Mouse (Mus musculus): ENCODE results near the gene Hypm. TPM values are rescaled to one million over a fixed set of nuclear protein-coding genes. Genes with fewer than 3 reads are reported as not detected.

The Hypm gene
- polyA plus RNA-seq (2012; rRNA removed): 213 and 299 TPM in 2 replicates

DNA sequence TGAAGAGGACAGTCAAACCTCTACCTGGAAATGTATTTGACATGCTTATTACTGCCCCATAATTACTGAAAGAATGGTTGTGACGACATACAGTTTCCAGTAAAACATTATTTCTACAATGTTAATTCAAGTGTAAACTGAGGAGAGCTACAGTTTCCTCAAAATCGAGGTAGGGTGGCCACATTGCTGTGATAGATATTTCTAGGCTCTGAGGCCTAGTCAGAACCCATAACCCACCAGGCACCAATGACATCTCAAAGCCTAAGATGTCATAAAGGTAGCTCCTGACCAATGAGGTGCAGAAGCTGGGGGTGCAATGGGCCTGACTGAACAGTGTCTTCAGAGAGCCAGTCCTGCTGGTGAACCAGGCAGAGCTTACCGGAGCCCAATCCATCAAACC lies at the start of gene Hypm:
Hypm (plus strand) TSS at position 301 of the 400 bp plus-strand sequence.
- Histone ChIP-seq H3K27ac (ENCODE audit: control insufficient read depth, insufficient read depth, low read depth, low read length) (peak within 1 kb of the TSS; percentile 68), H3K27me3 (ENCODE audit: control insufficient read depth, insufficient read depth, low read length) (no peaks in the 10 kb centered on the region), H3K36me3 (ENCODE audit: control insufficient read depth, insufficient read depth, low read length) (no peaks in the 10 kb centered on the region), H3K4me3 (ENCODE audit: control insufficient read depth, low read depth, low read length) (peak within 1 kb of the TSS; percentile 68), H3K4me1 (ENCODE audit: control insufficient read depth, insufficient read depth, low read length) (no peaks in the 10 kb centered on the region)
- TF ChIP-seq POLR2A (IDR thresholded peaks at IDR 0.05; ENCODE audit: control insufficient read depth, low read depth, low read length) (no peak; the same call in 1 of the 2 replicates), CTCF (IDR thresholded peaks at IDR 0.05; ENCODE audit: control insufficient read depth, insufficient read depth, insufficient replicate concordance, low read depth, low read length) (no peak)

DNA sequence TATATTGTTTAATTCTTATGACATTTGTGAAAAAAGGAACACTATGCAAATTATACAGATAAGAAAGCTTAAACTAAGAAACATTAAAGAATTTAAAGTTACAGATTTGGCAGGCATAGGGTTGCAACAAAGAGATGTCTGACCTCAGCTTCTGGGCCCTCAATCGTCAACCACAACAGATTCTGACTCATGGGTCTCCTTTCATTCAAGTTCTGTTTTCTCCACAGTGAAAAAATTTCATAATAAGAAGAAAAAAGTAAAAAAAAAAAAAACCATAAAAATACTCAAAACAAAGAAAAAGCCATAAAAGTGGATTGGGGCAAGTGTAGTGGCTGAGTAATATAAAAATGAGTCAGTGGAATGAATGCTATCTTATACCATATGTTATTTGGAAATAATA lies 36.6 kb upstream of the Hypm start:
- H3K4me1 ChIP-seq (ENCODE audit: control insufficient read depth, insufficient read depth, low read length): no peaks in the 10 kb centered on the region
- H3K36me3 ChIP-seq (ENCODE audit: control insufficient read depth, insufficient read depth, low read length): no peaks in the 10 kb centered on the region
- TF ChIP-seq POLR2A (IDR thresholded peaks at IDR 0.05; ENCODE audit: control insufficient read depth, low read depth, low read length): no peak
- TF ChIP-seq CTCF (IDR thresholded peaks at IDR 0.05; ENCODE audit: control insufficient read depth, insufficient read depth, insufficient replicate concordance, low read depth, low read length): no peak
- H3K27me3 ChIP-seq (ENCODE audit: control insufficient read depth, insufficient read depth, low read length): no peaks in the 10 kb centered on the region
- no peak overlapping the region for H3K4me3 ChIP-seq (ENCODE audit: control insufficient read depth, low read depth, low read length)
- no peak overlapping the region for H3K27ac ChIP-seq (ENCODE audit: control insufficient read depth, insufficient read depth, low read depth, low read length)

DNA sequence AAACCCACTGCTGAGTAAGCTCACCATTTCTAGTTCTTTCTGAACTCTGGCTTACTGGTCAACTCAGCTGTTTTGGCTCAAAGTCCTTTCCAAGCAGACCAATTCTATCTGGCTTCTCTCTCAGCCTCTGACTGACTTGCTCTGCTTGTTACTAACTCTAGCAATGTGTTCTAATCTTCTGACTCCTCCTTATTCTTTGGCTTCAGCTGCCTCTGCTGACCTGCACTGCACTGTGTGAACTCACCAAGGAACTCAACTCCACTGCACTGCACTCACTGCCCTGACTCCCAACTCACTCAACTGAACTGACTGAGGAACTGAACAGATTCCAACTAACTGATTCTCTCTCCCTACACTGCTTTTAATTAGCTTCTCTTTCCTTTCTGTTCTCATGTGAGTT lies 34.3 kb upstream of the Hypm start:
- Histone ChIP-seq H3K27ac (ENCODE audit: control insufficient read depth, insufficient read depth, low read depth, low read length) (no peak overlapping the region), H3K27me3 (ENCODE audit: control insufficient read depth, insufficient read depth, low read length) (no peaks in the 10 kb centered on the region), H3K4me1 (ENCODE audit: control insufficient read depth, insufficient read depth, low read length) (no peaks in the 10 kb centered on the region), H3K4me3 (ENCODE audit: control insufficient read depth, low read depth, low read length) (no peak overlapping the region), H3K36me3 (ENCODE audit: control insufficient read depth, insufficient read depth, low read length) (no peaks in the 10 kb centered on the region)
- TF ChIP-seq POLR2A (IDR thresholded peaks at IDR 0.05; ENCODE audit: control insufficient read depth, low read depth, low read length): no peak
- TF ChIP-seq CTCF (IDR thresholded peaks at IDR 0.05; ENCODE audit: control insufficient read depth, insufficient read depth, insufficient replicate concordance, low read depth, low read length): no peak

DNA sequence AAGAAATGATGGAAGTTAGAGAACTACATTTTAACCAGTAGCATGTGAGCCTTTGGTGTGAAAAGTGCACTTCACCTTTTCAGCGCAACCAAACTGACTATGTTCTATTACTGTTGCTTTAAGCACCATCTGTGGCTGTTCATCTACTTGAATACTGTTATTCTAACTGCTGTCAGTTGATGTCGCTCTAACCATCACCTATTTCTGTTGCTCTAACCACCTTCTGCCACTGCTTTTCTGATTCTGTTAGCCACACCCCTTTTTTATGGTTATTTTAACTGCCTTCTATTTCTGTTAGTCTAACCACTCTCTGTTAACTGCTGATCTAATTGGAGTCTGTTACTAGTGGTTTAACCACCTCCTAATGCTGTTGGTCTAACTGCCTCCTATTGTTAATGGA lies 11.9 kb upstream of the Hypm start:
- Histone ChIP-seq H3K4me1 (ENCODE audit: control insufficient read depth, insufficient read depth, low read length) (no peaks in the 10 kb centered on the region), H3K27me3 (ENCODE audit: control insufficient read depth, insufficient read depth, low read length) (no peaks in the 10 kb centered on the region), H3K27ac (ENCODE audit: control insufficient read depth, insufficient read depth, low read depth, low read length) (peak overlapping the region; percentile 87), H3K36me3 (ENCODE audit: control insufficient read depth, insufficient read depth, low read length) (no peaks in the 10 kb centered on the region), H3K4me3 (ENCODE audit: control insufficient read depth, low read depth, low read length) (no peak overlapping the region)
- TF ChIP-seq POLR2A (IDR thresholded peaks at IDR 0.05; ENCODE audit: control insufficient read depth, low read depth, low read length): no peak
- no peak for TF ChIP-seq CTCF (IDR thresholded peaks at IDR 0.05; ENCODE audit: control insufficient read depth, insufficient read depth, insufficient replicate concordance, low read depth, low read length)

DNA sequence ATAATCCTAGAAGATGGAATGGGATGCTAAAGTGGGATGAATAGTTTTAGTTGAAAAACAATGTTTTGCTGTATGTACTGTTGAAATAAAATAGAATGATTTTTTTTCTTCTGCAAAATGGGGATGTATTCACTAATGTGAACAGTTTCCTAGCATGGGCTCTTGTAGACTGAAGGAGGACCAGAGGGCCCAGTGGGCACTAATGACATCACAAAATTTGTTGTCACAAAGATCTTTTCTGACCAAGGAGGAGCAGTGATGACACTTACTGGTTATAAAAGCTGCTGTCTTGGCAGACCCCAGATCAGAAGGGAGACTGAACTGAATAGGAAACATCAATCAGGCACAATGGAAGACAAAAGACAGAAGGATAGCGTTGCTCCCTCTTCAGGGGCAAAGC lies 2.7 kb downstream of the Hypm start, which contains the start of gene H2al3:
H2al3 (plus strand) TSS at position 301 of the 400 bp plus-strand sequence.
- H3K27ac ChIP-seq (ENCODE audit: control insufficient read depth, insufficient read depth, low read depth, low read length): peak within 1 kb of the TSS; percentile 74
- no peaks in the 10 kb centered on the region for H3K4me1 ChIP-seq (ENCODE audit: control insufficient read depth, insufficient read depth, low read length)
- H3K27me3 ChIP-seq (ENCODE audit: control insufficient read depth, insufficient read depth, low read length): no peaks in the 10 kb centered on the region
- H3K36me3 ChIP-seq (ENCODE audit: control insufficient read depth, insufficient read depth, low read length): no peaks in the 10 kb centered on the region
- H3K4me3 ChIP-seq (ENCODE audit: control insufficient read depth, low read depth, low read length): peak within 1 kb of the TSS; percentile 44
- TF ChIP-seq CTCF (IDR thresholded peaks at IDR 0.05; ENCODE audit: control insufficient read depth, insufficient read depth, insufficient replicate concordance, low read depth, low read length) (no peak), POLR2A (IDR thresholded peaks at IDR 0.05; ENCODE audit: control insufficient read depth, low read depth, low read length) (no peak)

DNA sequence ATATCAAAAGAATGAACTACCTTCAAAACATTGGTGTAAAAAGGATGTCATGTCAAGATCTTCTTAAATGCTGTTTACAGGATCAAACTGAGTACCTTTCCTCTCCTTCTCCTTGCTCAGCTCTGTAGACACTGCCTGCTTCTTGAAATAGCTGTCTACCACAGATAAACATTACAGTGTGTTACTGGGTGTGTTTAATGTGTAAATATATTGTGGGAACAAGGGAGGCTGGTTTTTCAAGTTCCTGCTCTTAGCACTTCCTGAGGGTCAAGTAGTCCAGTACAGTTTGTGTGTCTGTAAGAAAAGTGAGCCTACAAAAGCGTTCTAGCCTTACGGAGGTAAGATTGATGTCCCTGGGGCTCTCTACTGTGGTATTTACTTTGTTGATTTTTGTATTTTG lies 15.1 kb downstream of the Hypm start:
- Histone ChIP-seq H3K27ac (ENCODE audit: control insufficient read depth, insufficient read depth, low read depth, low read length) (no peak overlapping the region), H3K4me1 (ENCODE audit: control insufficient read depth, insufficient read depth, low read length) (no peaks in the 10 kb centered on the region), H3K36me3 (ENCODE audit: control insufficient read depth, insufficient read depth, low read length) (no peaks in the 10 kb centered on the region), H3K4me3 (ENCODE audit: control insufficient read depth, low read depth, low read length) (no peak overlapping the region), H3K27me3 (ENCODE audit: control insufficient read depth, insufficient read depth, low read length) (no peaks in the 10 kb centered on the region)
- TF ChIP-seq CTCF (IDR thresholded peaks at IDR 0.05; ENCODE audit: control insufficient read depth, insufficient read depth, insufficient replicate concordance, low read depth, low read length) (no peak), POLR2A (IDR thresholded peaks at IDR 0.05; ENCODE audit: control insufficient read depth, low read depth, low read length) (no peak)

DNA sequence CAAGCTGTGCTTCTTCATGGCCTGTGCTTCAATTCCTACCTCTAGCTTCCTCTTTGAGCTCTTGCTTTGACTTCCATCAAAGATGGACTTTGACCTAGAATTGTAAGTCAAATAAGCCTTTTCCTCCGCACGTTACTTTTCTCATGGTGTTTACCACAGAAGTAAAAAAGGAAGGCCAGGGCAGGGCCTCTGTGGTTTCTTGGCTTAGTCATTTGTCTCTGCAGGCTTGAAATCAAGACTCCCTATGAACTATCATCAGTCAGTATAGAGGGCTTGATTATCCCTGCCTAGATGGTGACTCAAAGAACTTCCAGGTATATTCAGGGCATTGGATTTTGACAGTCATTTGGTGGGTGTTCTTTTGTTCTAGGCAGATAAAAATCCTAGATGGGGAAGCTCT lies 28.8 kb downstream of the Hypm start:
- H3K27ac ChIP-seq (ENCODE audit: control insufficient read depth, insufficient read depth, low read depth, low read length): no peak overlapping the region
- H3K36me3 ChIP-seq (ENCODE audit: control insufficient read depth, insufficient read depth, low read length): no peaks in the 10 kb centered on the region
- H3K27me3 ChIP-seq (ENCODE audit: control insufficient read depth, insufficient read depth, low read length): no peaks in the 10 kb centered on the region
- TF ChIP-seq CTCF (IDR thresholded peaks at IDR 0.05; ENCODE audit: control insufficient read depth, insufficient read depth, insufficient replicate concordance, low read depth, low read length): no peak
- no peak for TF ChIP-seq POLR2A (IDR thresholded peaks at IDR 0.05; ENCODE audit: control insufficient read depth, low read depth, low read length)
- no peak overlapping the region for H3K4me3 ChIP-seq (ENCODE audit: control insufficient read depth, low read depth, low read length)
- H3K4me1 ChIP-seq (ENCODE audit: control insufficient read depth, insufficient read depth, low read length): no peaks in the 10 kb centered on the region

DNA sequence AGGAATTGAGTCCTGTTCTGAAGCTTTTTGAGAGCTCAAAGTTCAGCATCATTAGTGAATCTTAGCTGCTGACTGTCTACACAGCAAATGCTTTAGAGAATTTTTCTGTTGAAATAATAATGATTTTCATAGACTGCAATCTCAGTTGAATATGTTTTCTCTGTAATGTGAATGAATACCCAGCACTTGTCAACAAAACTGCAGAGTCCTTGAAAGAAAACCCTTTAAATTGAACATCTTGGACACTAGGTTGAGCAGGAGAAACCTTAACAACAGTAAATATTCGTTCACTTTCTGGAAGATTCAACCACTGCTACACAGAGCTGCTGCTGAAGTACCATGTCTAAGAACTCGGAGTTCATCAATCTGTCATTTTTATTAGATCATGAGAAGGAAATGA lies 38.6 kb downstream of the Hypm start, which contains the start of gene Sytl5:
Sytl5 (plus strand) TSS at position 301 of the 400 bp plus-strand sequence.
- no peak for TF ChIP-seq POLR2A (IDR thresholded peaks at IDR 0.05; ENCODE audit: control insufficient read depth, low read depth, low read length)
- no peak for TF ChIP-seq CTCF (IDR thresholded peaks at IDR 0.05; ENCODE audit: control insufficient read depth, insufficient read depth, insufficient replicate concordance, low read depth, low read length)
- no peak within 1 kb of the TSS for H3K27ac ChIP-seq (ENCODE audit: control insufficient read depth, insufficient read depth, low read depth, low read length)
- H3K36me3 ChIP-seq (ENCODE audit: control insufficient read depth, insufficient read depth, low read length): no peaks in the 10 kb centered on the region
- no peaks in the 10 kb centered on the region for H3K4me1 ChIP-seq (ENCODE audit: control insufficient read depth, insufficient read depth, low read length)
- no peaks in the 10 kb centered on the region for H3K27me3 ChIP-seq (ENCODE audit: control insufficient read depth, insufficient read depth, low read length)
- H3K4me3 ChIP-seq (ENCODE audit: control insufficient read depth, low read depth, low read length): no peak within 1 kb of the TSS

Other genes starting within 250 kb of the Hypm start
- gene Dynlt3, start 183.9 kb upstream of the Hypm start, polyA plus RNA-seq (2012; rRNA removed): 28.5 and 44.4 TPM in 2 replicates
- gene H2al3, start 2.8 kb downstream of the Hypm start, polyA plus RNA-seq (2012; rRNA removed): 63.9 and 83.0 TPM in 2 replicates
- gene Sytl5, start 38.7 kb downstream of the Hypm start, polyA plus RNA-seq (2012; rRNA removed): 0.81 and 0.96 TPM in 2 replicates

Measured in testis, adult 2 months (tissue).